Mouse (Mus musculus) hindbrain, embryonic 15.5 days (tissue): ENCODE measurements at regions not wholly inside any gene's neighbourhood (a gene's known extent, or its start where the extent isn't known, plus 50 kb on each side); places are given as distances from the start of the nearest gene placed in this dataset.

Source experiments
- ATAC-seq: fragments of 200-750 bp; cut with Nextera tagmentation; 2 replicates; pipeline ENCODE4 v1.8.0; 2017; ENCODE audit warnings: low read depth, moderate number of reproducible peaks, moderate TSS enrichment; ENCODE audit not compliant: low FRiP score
- H3K27ac ChIP-seq: fragments of 300-500 bp; sonication (generic); replicated peaks from 2 replicates; pipeline ENCODE4 v1.5.1; 2015; ENCODE audit warnings: mild to moderate bottlenecking, inconsistent platforms
- H3K27me3 ChIP-seq: fragments of 300-500 bp; sonication (generic); 2 replicates; pipeline ENCODE4 v1.6.1; 2015; ENCODE audit warnings: control low read depth, inconsistent platforms
- H3K36me3 ChIP-seq: fragments of 300-500 bp; sonication (generic); 2 replicates; pipeline ENCODE4 v1.6.1; 2015; ENCODE audit warnings: control low read depth, inconsistent platforms
- H3K4me1 ChIP-seq: fragments of 300-500 bp; sonication (generic); replicated peaks from 2 replicates; pipeline ENCODE4 v1.6.1; 2015; ENCODE audit warnings: control low read depth, inconsistent platforms
- H3K4me2 ChIP-seq: fragments of 300-500 bp; sonication (generic); 2 replicates; pipeline ENCODE4 v1.6.1; 2015; ENCODE audit warnings: moderate library complexity, mild to moderate bottlenecking, inconsistent platforms
- H3K4me3 ChIP-seq: fragments of 300-500 bp; sonication (generic); 2 replicates; pipeline ENCODE4 v1.5.1; 2015; ENCODE audit warnings: mild to moderate bottlenecking, inconsistent platforms
- H3K9ac ChIP-seq: fragments of 300-500 bp; sonication (generic); 2 replicates; pipeline ENCODE4 v1.6.1; 2015; ENCODE audit warnings: inconsistent platforms
- H3K9me3 ChIP-seq: fragments of 300-500 bp; sonication (generic); 2 replicates; pipeline ENCODE4 v1.6.1; 2016; ENCODE audit warnings: control low read depth, inconsistent platforms
- WGBS: fragments of 180-500 bp; shearing (Covaris S2); methylation state at CpG from one replicate; pipeline ENCODE4 v1.1.7; 2015; 5-methylcytosine and 5-hydroxymethylcytosine counted together

- H3K9ac ChIP-seq = no peak overlapping the region
- H3K4me1 ChIP-seq = no peaks in the 10 kb centered on the region
- H3K4me3 ChIP-seq = no peak overlapping the region
- H3K4me2 ChIP-seq = no peak overlapping the region
- H3K9me3 ChIP-seq = no peaks in the 10 kb centered on the region
- ATAC-seq = no peak
- H3K27ac ChIP-seq = no peak overlapping the region
- no peaks in the 10 kb centered on the region for H3K36me3 ChIP-seq
- H3K27me3 ChIP-seq = no peaks in the 10 kb centered on the region
- WGBS = 80% methylated on average over 9 of the region's 9 CpGs
Observed at GRCm38 (mm10) chr3:137728689-137729088, 57.4 kb downstream of the Gm21962 start.

GRCm38 (mm10) chr3:137729421-137729820 is 58.1 kb downstream of the Gm21962 start:
- no peak overlapping the region for H3K27ac ChIP-seq
- ATAC-seq = no peak
- H3K4me3 ChIP-seq = no peak overlapping the region
- H3K4me2 ChIP-seq = no peak overlapping the region
- no peaks in the 10 kb centered on the region for H3K4me1 ChIP-seq
- H3K9ac ChIP-seq = no peak overlapping the region
- H3K9me3 ChIP-seq = no peaks in the 10 kb centered on the region
- no peaks in the 10 kb centered on the region for H3K27me3 ChIP-seq
- WGBS = 69% methylated on average over 7 of the region's 7 CpGs
- H3K36me3 ChIP-seq = no peaks in the 10 kb centered on the region

GRCm38 (mm10) chr3:137737222-137737800 is 66.0 kb downstream of the Gm21962 start:
- WGBS = 14% methylated on average over 12 of the region's 12 CpGs
- ATAC-seq = 0 out of 2 replicates have a peak, but pooled peaks have one; percentile 45
- Histone ChIP-seq H3K9me3 (no peaks in the 10 kb centered on the region), H3K9ac (no peak overlapping the region), H3K4me3 (no peak overlapping the region), H3K4me2 (no peak overlapping the region; the same call in 1 of the 2 replicates), H3K36me3 (no peaks in the 10 kb centered on the region), H3K4me1 (0 out of 2 replicates have a peak, but pooled peaks cover 7% of the 10 kb centered on the region), H3K27ac (no peak overlapping the region), H3K27me3 (no peaks in the 10 kb centered on the region)

GRCm38 (mm10) chr3:137741528-137741927 is 70.2 kb downstream of the Gm21962 start:
- Histone ChIP-seq H3K27ac (no peak overlapping the region), H3K27me3 (no peaks in the 10 kb centered on the region), H3K4me3 (no peak overlapping the region), H3K9ac (no peak overlapping the region), H3K36me3 (no peaks in the 10 kb centered on the region), H3K9me3 (no peaks in the 10 kb centered on the region), H3K4me2 (no peak overlapping the region), H3K4me1 (0 out of 2 replicates have a peak, but pooled peaks cover 7% of the 10 kb centered on the region)
- WGBS = 71% methylated on average over 9 of the region's 9 CpGs
- ATAC-seq = no peak

GRCm38 (mm10) chr3:137742119-137742518 is 70.8 kb downstream of the Gm21962 start:
- ATAC-seq = no peak
- Histone ChIP-seq H3K4me3 (no peak overlapping the region), H3K4me2 (no peak overlapping the region), H3K9ac (no peak overlapping the region), H3K27ac (no peak overlapping the region), H3K9me3 (no peaks in the 10 kb centered on the region), H3K36me3 (no peaks in the 10 kb centered on the region), H3K4me1 (0 out of 2 replicates have a peak, but pooled peaks cover 6% of the 10 kb centered on the region), H3K27me3 (no peaks in the 10 kb centered on the region)
- 84% methylated on average over 4 of the region's 4 CpGs for WGBS

GRCm38 (mm10) chr3:137751732-137752260 is 80.5 kb downstream of the Gm21962 start:
- no peak for ATAC-seq
- no peak overlapping the region for H3K27ac ChIP-seq
- WGBS = 91% methylated on average over 9 of the region's 9 CpGs
- peaks cover 10% of the 10 kb centered on the region; the same call in 1 of the 2 replicates for H3K4me1 ChIP-seq
- H3K27me3 ChIP-seq = no peaks in the 10 kb centered on the region
- no peak overlapping the region for H3K4me2 ChIP-seq
- H3K36me3 ChIP-seq = no peaks in the 10 kb centered on the region
- H3K9me3 ChIP-seq = no peaks in the 10 kb centered on the region
- no peak overlapping the region for H3K4me3 ChIP-seq
- no peak overlapping the region for H3K9ac ChIP-seq

GRCm38 (mm10) chr3:137752447-137753256 is 81.3 kb downstream of the Gm21962 start:
- ATAC-seq = peak; percentile 90
- peak overlapping the region; percentile 36 for H3K4me3 ChIP-seq
- H3K9ac ChIP-seq = peak overlapping the region; percentile 40
- H3K27me3 ChIP-seq = no peaks in the 10 kb centered on the region
- no peaks in the 10 kb centered on the region for H3K36me3 ChIP-seq
- peak overlapping the region; percentile 60 for H3K4me2 ChIP-seq
- H3K27ac ChIP-seq = peak overlapping the region; percentile 67
- no peaks in the 10 kb centered on the region for H3K9me3 ChIP-seq
- peaks cover 10% of the 10 kb centered on the region; the same call in 1 of the 2 replicates for H3K4me1 ChIP-seq
- 18% methylated on average over 25 of the region's 25 CpGs for WGBS

GRCm38 (mm10) chr3:137753257-137753654 is 81.9 kb downstream of the Gm21962 start:
- 59% methylated on average over 7 of the region's 7 CpGs for WGBS
- peak; percentile 46 for ATAC-seq
- H3K4me1 ChIP-seq = peaks cover 10% of the 10 kb centered on the region; the same call in 1 of the 2 replicates
- no peaks in the 10 kb centered on the region for H3K27me3 ChIP-seq
- H3K4me3 ChIP-seq = no peak overlapping the region
- no peaks in the 10 kb centered on the region for H3K36me3 ChIP-seq
- H3K4me2 ChIP-seq = peak overlapping the region; percentile 60
- H3K27ac ChIP-seq = peak overlapping the region; percentile 67
- no peaks in the 10 kb centered on the region for H3K9me3 ChIP-seq
- H3K9ac ChIP-seq = peak overlapping the region; percentile 5; the same call in 1 of the 2 replicates

- ATAC-seq = no peak
- H3K4me3 ChIP-seq = no peak overlapping the region
- H3K27ac ChIP-seq = no peak overlapping the region
- H3K36me3 ChIP-seq = no peaks in the 10 kb centered on the region
- H3K4me1 ChIP-seq = peaks cover 10% of the 10 kb centered on the region; the same call in 1 of the 2 replicates
- H3K27me3 ChIP-seq = no peaks in the 10 kb centered on the region
- WGBS = 91% methylated on average over 5 of the region's 5 CpGs
- no peaks in the 10 kb centered on the region for H3K9me3 ChIP-seq
- H3K9ac ChIP-seq = no peak overlapping the region
- no peak overlapping the region for H3K4me2 ChIP-seq
Observed at GRCm38 (mm10) chr3:137755391-137755790, 84.1 kb downstream of the Gm21962 start.

- 63% methylated on average over 14 of the region's 14 CpGs for WGBS
- Histone ChIP-seq H3K4me2 (peak overlapping the region; percentile 29; the same call in 1 of the 2 replicates), H3K9me3 (no peaks in the 10 kb centered on the region), H3K9ac (no peak overlapping the region), H3K4me1 (no peaks in the 10 kb centered on the region), H3K27ac (peak overlapping the region; percentile 57), H3K27me3 (no peaks in the 10 kb centered on the region), H3K36me3 (no peaks in the 10 kb centered on the region), H3K4me3 (peak overlapping the region; percentile 10; the same call in 1 of the 2 replicates)
- peak; percentile 61; the same call in 1 of the 2 replicates for ATAC-seq
Observed at GRCm38 (mm10) chr3:137762213-137762884, 91.0 kb downstream of the Gm21962 start.

- ATAC-seq = no peak
- Histone ChIP-seq H3K27ac (no peak overlapping the region), H3K27me3 (no peaks in the 10 kb centered on the region), H3K4me3 (no peak overlapping the region), H3K4me1 (no peaks in the 10 kb centered on the region), H3K4me2 (no peak overlapping the region), H3K9me3 (no peaks in the 10 kb centered on the region), H3K36me3 (no peaks in the 10 kb centered on the region), H3K9ac (no peak overlapping the region)
- WGBS = 92% methylated on average over 5 of the region's 5 CpGs
Observed at GRCm38 (mm10) chr3:137763406-137763805, 92.1 kb downstream of the Gm21962 start.
